Mouse (Mus musculus) myocyte (in vitro differentiated cells): ENCODE measurements around the gene Maco1.

Experiments
- CEBPB ChIP-seq: IDR thresholded peaks from 2 replicates; pipeline ENCODE4 v1.6.1; 2011; ENCODE audit warnings: mild to moderate bottlenecking, moderate library complexity; ENCODE audit not compliant: poor library complexity, insufficient read depth, severe bottlenecking
- E2F4 ChIP-seq: IDR thresholded peaks from one replicate; pipeline ENCODE4 v1.6.1; 2011; ENCODE audit warnings: mild to moderate bottlenecking, control low read depth, moderate library complexity; ENCODE audit not compliant: insufficient read depth
- MAX ChIP-seq: IDR thresholded peaks from one replicate; pipeline ENCODE4 v1.6.1; 2011; ENCODE audit warnings: low read depth, mild to moderate bottlenecking, control low read depth
- MYOD1 ChIP-seq, 3 experiments: IDR thresholded peaks; one replicate each; pipeline ENCODE4 v1.6.1; 2011; ENCODE audit warnings: control low read depth in 2 of 3, low read depth in 2 of 3, mild to moderate bottlenecking in 2 of 3, moderate library complexity in 1 of 3; ENCODE audit not compliant: insufficient read length in 2 of 3, control insufficient read depth in 1 of 3
- MYOG ChIP-seq, 3 experiments: IDR thresholded peaks; one replicate each; pipeline ENCODE4 v1.6.1; 2011; ENCODE audit warnings: control low read depth in 2 of 3, low read depth in 2 of 3, mild to moderate bottlenecking in 2 of 3; ENCODE audit not compliant: insufficient read length in 2 of 3, control insufficient read depth in 1 of 3, insufficient read depth in 1 of 3
- POLR2A ChIP-seq: IDR thresholded peaks from one replicate; pipeline ENCODE4 v1.6.1; 2011; ENCODE audit warnings: low read depth, mild to moderate bottlenecking, control low read depth, moderate library complexity; ENCODE audit not compliant: insufficient read length
- POLR2AphosphoS2 ChIP-seq: IDR thresholded peaks from one replicate; pipeline ENCODE4 v1.6.1; 2011; ENCODE audit warnings: low read depth, control low read depth; ENCODE audit not compliant: insufficient read length
- REST ChIP-seq: IDR thresholded peaks from one replicate; pipeline ENCODE4 v1.6.1; 2011; ENCODE audit warnings: mild to moderate bottlenecking, control low read depth, moderate library complexity; ENCODE audit not compliant: insufficient read depth, insufficient read length
- TCF12 ChIP-seq: IDR thresholded peaks from one replicate; pipeline ENCODE4 v1.6.1; 2011; ENCODE audit warnings: mild to moderate bottlenecking, control low read depth; ENCODE audit not compliant: poor library complexity, insufficient read depth, severe bottlenecking
- TCF3 ChIP-seq: IDR thresholded peaks from one replicate; pipeline ENCODE4 v1.6.1; 2011; ENCODE audit warnings: low read depth, control low read depth; ENCODE audit not compliant: insufficient read length
- USF1 ChIP-seq: IDR thresholded peaks from one replicate; pipeline ENCODE4 v1.6.1; 2011; ENCODE audit warnings: low read depth, mild to moderate bottlenecking, control low read depth, moderate library complexity

DNA sequence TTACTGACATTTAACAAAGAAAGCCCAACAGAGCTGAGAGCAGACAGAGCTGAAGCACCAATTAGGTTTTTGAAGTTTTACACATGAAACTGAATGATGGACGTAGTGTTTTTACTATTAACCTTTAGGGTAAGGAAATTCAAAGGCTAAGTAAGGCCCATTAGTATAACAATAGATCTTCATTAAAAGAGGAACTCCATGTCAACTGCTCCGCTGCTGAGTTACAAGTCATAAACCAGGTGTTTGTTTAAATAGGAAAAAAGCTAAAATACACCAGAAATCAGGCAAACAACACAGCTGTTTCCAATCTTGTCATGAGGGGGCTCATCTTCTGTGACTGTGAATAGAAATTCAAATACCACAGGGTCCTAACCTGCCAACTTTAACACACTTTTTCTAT lies 1.9 kb downstream of the Maco1 start:
- no peak for TF ChIP-seq CEBPB
- no peak for TF ChIP-seq POLR2A
- no peak for TF ChIP-seq MYOD1 (IDR thresholded peaks at IDR 0.05; ENCODE audit: control insufficient read depth in 1 of 3, insufficient read length in 2 of 3, low read depth in 2 of 3)
- TF ChIP-seq TCF12 = no peak
- no peak for TF ChIP-seq REST
- TF ChIP-seq E2F4 = no peak
- no peak for TF ChIP-seq MAX
- no peak for TF ChIP-seq USF1
- no peak for TF ChIP-seq POLR2AphosphoS2
- no peak for TF ChIP-seq TCF3
- no peak for TF ChIP-seq MYOG (IDR thresholded peaks at IDR 0.05; ENCODE audit: control insufficient read depth in 1 of 3, insufficient read depth in 1 of 3, insufficient read length in 2 of 3, low read depth in 2 of 3)
